Mouse (Mus musculus) testis, adult 2 months (tissue): ENCODE results near the gene Hormad1. TPM values are rescaled to one million over a fixed set of nuclear protein-coding genes. Genes with fewer than 3 reads are reported as not detected.

Source experiments
- H3K27ac ChIP-seq: fragments of 200-500 bp; 2 replicates; pipeline ENCODE4 v1.5.1; 2012; ENCODE audit warnings: low read depth, low read length; ENCODE audit not compliant: control insufficient read depth, insufficient read depth
- H3K27me3 ChIP-seq: fragments of 200-500 bp; 2 replicates; pipeline ENCODE4 v1.6.1; 2012; ENCODE audit warnings: mild to moderate bottlenecking, low read length, moderate library complexity; ENCODE audit not compliant: control insufficient read depth, insufficient read depth
- H3K36me3 ChIP-seq: fragments of 200-500 bp; 2 replicates; pipeline ENCODE4 v1.6.1; 2012; ENCODE audit warnings: mild to moderate bottlenecking, low read length; ENCODE audit not compliant: control insufficient read depth, insufficient read depth
- H3K4me1 ChIP-seq: fragments of 200-500 bp; 2 replicates; pipeline ENCODE4 v1.6.1; 2012; ENCODE audit warnings: low read length; ENCODE audit not compliant: control insufficient read depth, insufficient read depth
- H3K4me3 ChIP-seq: fragments of 200-500 bp; 2 replicates; pipeline ENCODE4 v1.5.1; 2012; ENCODE audit warnings: low read depth, mild to moderate bottlenecking, low read length, moderate library complexity, mixed read lengths; ENCODE audit not compliant: control insufficient read depth
- CTCF ChIP-seq: fragments of 200-500 bp; IDR thresholded peaks from 2 replicates; pipeline ENCODE4 v1.5.1; 2012; ENCODE audit warnings: low read depth, mild to moderate bottlenecking, inconsistent platforms, low read length, moderate library complexity; ENCODE audit not compliant: control insufficient read depth, insufficient read depth, insufficient replicate concordance
- POLR2A ChIP-seq: fragments of 200-500 bp; IDR thresholded peaks from 2 replicates; pipeline ENCODE4 v1.6.1; 2012; ENCODE audit warnings: low read depth, mild to moderate bottlenecking, inconsistent platforms, low read length, moderate library complexity; ENCODE audit not compliant: control insufficient read depth
- polyA plus RNA-seq: library from polyadenylated mRNA; depleted of rRNA; stranded (reverse); fragments of >200 nt; gene quantifications from 2 replicates; pipeline ENCODE4 v1.2.3, GENCODE M21; 2012

Hormad1 gene
- polyA plus RNA-seq, 1 experiment = 29.7 TPM

DNA sequence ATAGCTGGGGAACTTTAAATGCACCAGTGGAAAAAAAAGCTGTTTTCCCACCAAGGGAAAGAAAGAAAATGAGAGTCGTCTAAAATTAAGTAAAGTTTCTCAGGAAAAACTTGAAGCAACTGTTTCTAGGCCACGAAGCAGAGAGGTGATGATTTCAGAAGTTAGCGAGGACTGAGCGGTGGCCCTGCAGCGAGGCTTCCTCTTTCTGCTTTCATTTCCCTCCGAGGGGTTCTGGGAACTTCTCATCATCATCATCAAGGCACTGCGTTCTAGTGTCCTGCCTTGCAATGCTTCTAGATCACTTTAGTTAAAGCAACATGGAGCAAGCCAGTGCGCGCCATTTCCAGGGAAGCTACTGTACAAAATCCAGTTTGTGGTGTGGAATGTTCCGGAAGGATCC, 38.3 kb upstream of the Hormad1 start:
- no peaks in the 10 kb centered on the region for H3K27me3 ChIP-seq
- no peak overlapping the region for H3K4me3 ChIP-seq
- TF ChIP-seq POLR2A (no peak), CTCF (no peak)
- H3K27ac ChIP-seq = no peak overlapping the region
- H3K36me3 ChIP-seq = no peaks in the 10 kb centered on the region
- H3K4me1 ChIP-seq = no peaks in the 10 kb centered on the region

DNA sequence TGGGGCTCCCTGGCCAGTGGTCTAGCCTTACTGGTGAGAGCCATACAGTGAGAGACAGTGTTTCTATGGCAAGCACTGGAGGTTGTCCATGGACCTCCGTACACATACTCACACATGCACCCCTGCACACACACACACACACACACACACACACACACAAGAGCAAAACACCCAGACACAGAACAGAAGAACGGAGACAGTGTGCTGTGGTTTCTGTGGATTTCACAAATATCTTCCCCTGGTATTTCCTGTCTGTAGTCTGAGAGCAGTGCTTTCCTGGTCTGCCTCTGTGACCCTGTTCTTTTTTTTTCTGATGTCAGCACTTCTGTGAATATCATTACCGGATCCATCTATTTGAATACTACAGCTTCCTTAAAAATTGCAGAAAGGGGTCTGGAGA, 35.8 kb upstream of the Hormad1 start:
- Histone ChIP-seq H3K4me3 (no peak overlapping the region), H3K27me3 (no peaks in the 10 kb centered on the region), H3K36me3 (no peaks in the 10 kb centered on the region), H3K4me1 (no peaks in the 10 kb centered on the region), H3K27ac (no peak overlapping the region)
- TF ChIP-seq POLR2A = no peak

DNA sequence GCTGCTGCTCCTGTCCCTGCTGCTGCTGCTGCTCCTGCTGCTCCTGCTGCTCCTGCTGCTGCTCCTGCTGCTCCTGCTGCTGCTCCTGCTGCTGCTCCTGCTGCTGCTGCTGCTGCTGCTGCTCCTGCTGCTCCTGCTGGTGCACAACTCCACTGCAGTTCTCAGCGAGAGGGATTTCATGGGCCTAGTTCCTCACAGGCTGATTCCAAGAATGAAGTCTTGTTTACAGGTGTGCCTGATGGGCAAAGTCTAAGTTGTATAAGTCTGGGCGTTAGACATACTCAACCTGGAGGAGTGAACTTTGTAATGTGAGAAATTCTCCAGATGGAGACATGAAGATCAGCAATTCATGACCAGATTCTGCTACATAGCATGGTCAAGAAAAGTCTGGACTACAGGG, 34.8 kb upstream of the Hormad1 start:
- Histone ChIP-seq H3K27me3 (no peaks in the 10 kb centered on the region), H3K36me3 (no peaks in the 10 kb centered on the region), H3K4me1 (no peaks in the 10 kb centered on the region), H3K4me3 (no peak overlapping the region), H3K27ac (no peak overlapping the region)
- TF ChIP-seq CTCF (no peak), POLR2A (no peak)

DNA sequence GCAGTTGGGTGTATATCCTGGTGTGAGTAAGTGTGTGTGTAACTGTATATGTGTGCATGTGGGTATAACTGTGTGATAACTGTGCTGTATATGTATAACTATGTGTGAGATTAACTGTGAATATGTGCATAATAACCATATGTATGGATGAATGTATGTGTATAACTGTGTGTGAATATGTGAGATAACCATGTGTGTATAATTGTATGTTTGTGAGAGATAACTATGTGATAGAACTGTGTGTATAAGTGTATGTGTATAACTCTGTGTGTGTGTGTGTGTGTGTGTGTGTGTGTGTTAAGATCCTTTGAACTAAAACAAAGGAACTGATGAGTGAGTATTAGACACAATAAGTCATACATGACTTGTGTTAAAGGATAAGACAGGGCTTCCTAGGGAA, 33.4 kb upstream of the Hormad1 start:
- no peak overlapping the region for H3K27ac ChIP-seq
- no peak for TF ChIP-seq POLR2A
- no peak for TF ChIP-seq CTCF
- H3K4me1 ChIP-seq = no peaks in the 10 kb centered on the region
- no peak overlapping the region for H3K4me3 ChIP-seq
- no peaks in the 10 kb centered on the region for H3K36me3 ChIP-seq
- H3K27me3 ChIP-seq = no peaks in the 10 kb centered on the region

DNA sequence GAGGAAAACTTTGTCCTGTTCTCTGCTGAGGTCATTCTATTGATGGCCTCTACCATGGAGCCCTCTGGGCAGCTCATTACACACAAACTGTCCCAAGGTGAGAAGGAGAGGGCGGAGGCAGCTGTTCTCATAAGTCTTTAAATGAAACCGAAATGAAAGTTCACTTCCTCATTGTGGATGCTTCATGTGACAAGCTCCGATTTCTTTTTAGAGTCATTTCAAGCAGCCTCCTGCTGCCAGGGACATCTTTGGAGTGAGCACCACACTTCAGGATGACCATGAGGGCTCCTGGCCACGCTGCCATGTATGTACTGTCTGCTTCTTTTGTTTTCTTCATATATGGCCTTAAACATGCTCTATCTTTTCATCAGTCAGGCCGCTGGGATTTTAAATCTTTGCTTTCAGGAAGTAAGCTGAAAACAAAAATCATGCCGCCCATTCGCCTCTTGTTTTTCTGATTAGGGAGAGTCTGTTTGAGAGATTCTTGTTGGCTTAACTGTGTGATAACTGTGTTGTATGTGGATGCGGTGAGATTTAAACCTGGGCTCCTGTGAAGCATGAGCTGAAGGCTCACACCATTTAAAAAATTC, 32.8 kb upstream of the Hormad1 start, which contains the start of gene Ctss:
Ctss (plus strand) TSS at position 165 of the 590 bp plus-strand sequence.
- no peaks in the 10 kb centered on the region for H3K4me1 ChIP-seq
- H3K27me3 ChIP-seq = no peaks in the 10 kb centered on the region
- TF ChIP-seq POLR2A (no peak), CTCF (no peak)
- no peaks in the 10 kb centered on the region for H3K36me3 ChIP-seq
- no peak within 1 kb of the TSS for H3K4me3 ChIP-seq
- no peak within 1 kb of the TSS for H3K27ac ChIP-seq

DNA sequence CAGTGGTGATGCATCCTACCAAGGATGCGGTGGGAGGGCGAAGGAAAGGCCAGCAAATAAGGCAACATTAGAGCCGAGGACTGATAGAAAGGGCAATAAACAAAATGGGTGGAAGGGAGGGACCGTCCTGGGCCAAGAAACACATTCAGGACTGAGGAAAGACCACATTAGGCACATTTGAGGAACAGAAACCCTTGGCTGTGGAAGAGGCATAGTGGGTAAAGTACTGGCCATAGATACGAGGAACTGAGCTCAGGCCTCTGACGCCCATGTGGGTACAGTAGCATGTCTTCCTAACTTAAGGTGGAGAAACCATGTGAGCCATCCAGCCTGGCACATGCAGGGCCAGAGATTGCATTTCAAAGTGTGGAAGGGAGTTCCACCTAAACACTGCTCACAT, 29.7 kb upstream of the Hormad1 start:
- H3K36me3 ChIP-seq = no peaks in the 10 kb centered on the region
- H3K4me3 ChIP-seq = no peak overlapping the region
- H3K4me1 ChIP-seq = no peaks in the 10 kb centered on the region
- no peaks in the 10 kb centered on the region for H3K27me3 ChIP-seq
- TF ChIP-seq CTCF (no peak), POLR2A (no peak)
- no peak overlapping the region for H3K27ac ChIP-seq

DNA sequence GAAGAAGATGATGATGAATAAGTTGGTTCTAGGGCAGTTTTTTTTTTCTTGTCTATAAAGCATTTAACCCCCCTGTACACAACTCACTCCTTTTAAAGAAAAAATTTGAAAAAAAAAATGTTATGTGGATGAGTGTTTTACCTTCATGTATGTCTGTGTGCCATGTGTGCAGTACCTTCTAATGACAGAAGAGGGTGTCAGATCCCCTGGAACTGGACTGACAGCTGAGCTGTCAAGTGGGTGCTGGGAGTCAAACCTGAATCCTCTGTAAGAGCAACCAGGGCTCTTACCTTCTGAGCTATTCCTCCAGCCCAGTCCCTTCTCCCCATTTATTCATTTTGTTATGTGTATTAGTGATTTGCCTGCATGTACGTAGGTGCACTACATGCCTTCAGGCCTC, 28.5 kb upstream of the Hormad1 start:
- no peak overlapping the region for H3K27ac ChIP-seq
- TF ChIP-seq CTCF (no peak), POLR2A (no peak)
- no peaks in the 10 kb centered on the region for H3K4me1 ChIP-seq
- H3K36me3 ChIP-seq = no peaks in the 10 kb centered on the region
- no peak overlapping the region for H3K4me3 ChIP-seq
- H3K27me3 ChIP-seq = no peaks in the 10 kb centered on the region

DNA sequence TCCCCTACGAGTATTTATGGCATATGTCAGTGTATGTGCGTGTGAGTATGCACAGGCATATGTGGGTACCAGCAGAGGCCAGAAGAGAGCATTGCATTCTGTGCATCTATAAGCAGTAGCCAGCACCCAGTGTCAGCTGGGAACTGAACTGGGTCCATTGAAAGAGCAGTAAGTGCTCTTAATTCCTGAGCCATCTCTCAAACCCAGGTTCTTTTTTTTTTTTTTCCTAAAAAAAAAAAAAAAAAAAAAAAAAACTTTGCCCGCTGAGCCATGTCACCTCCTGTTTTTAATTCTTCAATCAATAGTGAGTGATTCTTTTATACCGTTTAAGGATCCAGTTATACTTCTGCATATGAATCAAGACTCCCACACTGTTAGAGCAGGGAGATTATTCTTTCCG, 26.1 kb upstream of the Hormad1 start:
- TF ChIP-seq CTCF = no peak
- no peak for TF ChIP-seq POLR2A
- Histone ChIP-seq H3K4me1 (no peaks in the 10 kb centered on the region), H3K27ac (no peak overlapping the region), H3K36me3 (no peaks in the 10 kb centered on the region), H3K4me3 (no peak overlapping the region), H3K27me3 (no peaks in the 10 kb centered on the region)
